Mouse (Mus musculus) yolk sac, embryonic 10.5 days (tissue): ENCODE data around the gene Snapc5.
"Not testable (repeated sequence)": the region's sequence is repeated elsewhere in the genome, so short reads cannot be mapped to it uniquely, and the experiment has no call there.

Experiments
- DNase-seq: peaks from one replicate; pipeline ENCODE4 v3.0.0-alpha.2; 2017; ENCODE audit warnings: low spot score

Snapc5 gene

GRCm38 (mm10) chr9:64178974-64179646, at the start of gene Snapc5:
Gene Snapc5 (plus strand): TSS chr9:64179274.
- peak; percentile 94 for DNase-seq

GRCm38 (mm10) chr9:64131623-64132022, 47.5 kb upstream of the Snapc5 start:
- DNase-seq: peak; percentile 22

- DNase-seq: not testable (repeated sequence)
Measured at GRCm38 (mm10) chr9:64138896-64139295, 40.2 kb upstream of the Snapc5 start.

GRCm38 (mm10) chr9:64139879-64140278, 39.2 kb upstream of the Snapc5 start:
- DNase-seq: no peak

GRCm38 (mm10) chr9:64156641-64157040, 22.4 kb upstream of the Snapc5 start:
- DNase-seq: no peak

- no peak for DNase-seq
Measured at GRCm38 (mm10) chr9:64160471-64160870, 18.6 kb upstream of the Snapc5 start.

- DNase-seq: not testable (repeated sequence)
Measured at GRCm38 (mm10) chr9:64169967-64170366, 9.1 kb upstream of the Snapc5 start.

GRCm38 (mm10) chr9:64172145-64172815, 6.8 kb upstream of the Snapc5 start:
- DNase-seq: no peak

GRCm38 (mm10) chr9:64172816-64173665, 6.0 kb upstream of the Snapc5 start, which contains the start of the genes Zwilch and Rpl4:
Gene Zwilch (minus strand): TSS chr9:64173104.
Gene Rpl4 (plus strand): TSS chr9:64173375.
- DNase-seq: peak; percentile 88

GRCm38 (mm10) chr9:64173666-64174220, 5.3 kb upstream of the Snapc5 start:
- no peak for DNase-seq

GRCm38 (mm10) chr9:64174341-64174740, 4.7 kb upstream of the Snapc5 start:
- no peak for DNase-seq

GRCm38 (mm10) chr9:64174766-64175165, 4.3 kb upstream of the Snapc5 start:
- DNase-seq: no peak

GRCm38 (mm10) chr9:64175378-64175777, 3.7 kb upstream of the Snapc5 start:
- DNase-seq: no peak

- no peak for DNase-seq
Measured at GRCm38 (mm10) chr9:64178610-64178973, 482 bp upstream of the Snapc5 start.

- DNase-seq: not testable (repeated sequence)
Measured at GRCm38 (mm10) chr9:64183295-64183694, 4.2 kb downstream of the Snapc5 start.

GRCm38 (mm10) chr9:64184166-64184840, 5.2 kb downstream of the Snapc5 start:
- DNase-seq: no peak

GRCm38 (mm10) chr9:64193879-64194278, 14.8 kb downstream of the Snapc5 start:
- DNase-seq: peak; percentile 57

GRCm38 (mm10) chr9:64195554-64195953, 16.5 kb downstream of the Snapc5 start:
- DNase-seq: no peak

- DNase-seq: no peak
Measured at GRCm38 (mm10) chr9:64197524-64197923, 18.4 kb downstream of the Snapc5 start.

GRCm38 (mm10) chr9:64198068-64198762, 19.1 kb downstream of the Snapc5 start:
- DNase-seq: no peak
